Mouse (Mus musculus): ENCODE data around the gene Steap4. TPM values are rescaled to one million over a fixed set of nuclear protein-coding genes. Genes with fewer than 3 reads are reported as not detected.

Steap4 gene
- polyA plus RNA-seq, 1 experiment, result not detected

DNA sequence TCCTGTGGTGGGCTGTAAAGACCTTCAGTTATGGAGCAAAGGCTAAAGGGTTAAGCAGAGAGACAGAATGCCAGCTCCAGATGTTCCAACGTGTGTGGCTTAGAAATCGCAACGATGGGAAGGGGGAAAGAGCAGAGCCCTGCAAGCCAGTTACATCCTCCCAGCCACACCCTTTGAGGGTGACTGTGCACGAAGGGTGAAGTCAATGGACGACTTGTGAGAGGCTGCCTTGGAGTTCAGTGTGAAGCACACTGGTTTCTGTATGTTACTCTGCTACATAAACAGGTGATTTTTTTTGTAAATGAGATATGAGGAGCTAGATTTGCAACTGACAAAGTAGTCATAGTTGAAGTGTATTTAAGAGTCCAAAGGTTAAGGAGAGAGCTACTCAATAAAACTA, 33.5 kb downstream of the Steap4 start:
- Histone ChIP-seq H3K9me3 (replicated peaks; ENCODE audit: control insufficient read depth, insufficient read depth, low read length, poor library complexity, severe bottlenecking) (no peaks in the 10 kb centered on the region), H3K9ac (ENCODE audit: low read depth, poor library complexity, severe bottlenecking) (no peak overlapping the region), H3K27me3 (ENCODE audit: control insufficient read depth, insufficient read depth, low read length, poor library complexity, severe bottlenecking) (no peaks in the 10 kb centered on the region), H3K36me3 (ENCODE audit: control insufficient read depth, insufficient read depth, low read length, poor library complexity, severe bottlenecking) (no peaks in the 10 kb centered on the region), H3K4me1 (ENCODE audit: control insufficient read depth, insufficient read depth, low read length) (no peaks in the 10 kb centered on the region), H3K27ac (ENCODE audit: insufficient read depth, low read length) (no peak overlapping the region), H3K4me3 (ENCODE audit: low read depth, low read length) (no peak overlapping the region)
- no peak for TF ChIP-seq POLR2A (IDR thresholded peaks at IDR 0.05; ENCODE audit: insufficient read depth, low read length)
- no peak for TF ChIP-seq CTCF (IDR thresholded peaks at IDR 0.05; ENCODE audit: low read depth, low read length)
- no peak for TF ChIP-seq EP300 (IDR thresholded peaks at IDR 0.05; ENCODE audit: insufficient read depth, low read depth, low read length)

DNA sequence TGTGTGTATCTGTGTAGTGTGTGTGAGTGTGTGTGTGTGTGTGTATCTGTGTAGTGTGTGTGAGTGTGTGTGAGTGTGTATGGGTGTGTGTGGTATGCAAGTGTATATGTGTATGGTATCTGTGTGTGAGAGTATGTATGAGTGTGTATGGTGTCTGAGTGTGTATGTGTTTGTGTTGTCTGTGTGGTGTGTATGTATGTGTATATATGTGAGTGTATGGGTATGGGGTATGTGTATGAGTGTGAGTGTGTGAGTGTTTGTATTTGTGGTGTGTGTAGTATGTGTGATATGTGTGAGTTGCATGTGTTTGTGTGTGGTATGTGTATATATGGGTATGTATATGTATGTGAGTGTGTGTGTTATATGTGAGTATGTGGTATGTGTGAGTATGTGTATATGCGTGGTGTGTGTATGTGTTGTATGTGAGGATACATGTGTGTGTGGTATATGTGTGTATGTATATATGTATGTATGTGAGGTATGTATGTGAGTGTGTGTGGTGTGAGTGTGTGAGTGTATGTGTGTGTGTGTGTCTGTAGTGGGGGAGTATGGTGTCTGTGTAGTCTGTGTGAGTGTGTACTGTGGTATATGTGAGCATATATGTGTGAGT, 35.1 kb downstream of the Steap4 start:
- no peaks in the 10 kb centered on the region for H3K4me1 ChIP-seq (ENCODE audit: control insufficient read depth, insufficient read depth, low read length)
- no peaks in the 10 kb centered on the region for H3K9me3 ChIP-seq (replicated peaks; ENCODE audit: control insufficient read depth, insufficient read depth, low read length, poor library complexity, severe bottlenecking)
- H3K9ac ChIP-seq (ENCODE audit: low read depth, poor library complexity, severe bottlenecking), result no peak overlapping the region
- H3K27me3 ChIP-seq (ENCODE audit: control insufficient read depth, insufficient read depth, low read length, poor library complexity, severe bottlenecking), result no peaks in the 10 kb centered on the region
- no peaks in the 10 kb centered on the region for H3K36me3 ChIP-seq (ENCODE audit: control insufficient read depth, insufficient read depth, low read length, poor library complexity, severe bottlenecking)
- no peak overlapping the region for H3K27ac ChIP-seq (ENCODE audit: insufficient read depth, low read length)
- no peak overlapping the region for H3K4me3 ChIP-seq (ENCODE audit: low read depth, low read length)
- no peak for TF ChIP-seq EP300 (IDR thresholded peaks at IDR 0.05; ENCODE audit: insufficient read depth, low read depth, low read length)

DNA sequence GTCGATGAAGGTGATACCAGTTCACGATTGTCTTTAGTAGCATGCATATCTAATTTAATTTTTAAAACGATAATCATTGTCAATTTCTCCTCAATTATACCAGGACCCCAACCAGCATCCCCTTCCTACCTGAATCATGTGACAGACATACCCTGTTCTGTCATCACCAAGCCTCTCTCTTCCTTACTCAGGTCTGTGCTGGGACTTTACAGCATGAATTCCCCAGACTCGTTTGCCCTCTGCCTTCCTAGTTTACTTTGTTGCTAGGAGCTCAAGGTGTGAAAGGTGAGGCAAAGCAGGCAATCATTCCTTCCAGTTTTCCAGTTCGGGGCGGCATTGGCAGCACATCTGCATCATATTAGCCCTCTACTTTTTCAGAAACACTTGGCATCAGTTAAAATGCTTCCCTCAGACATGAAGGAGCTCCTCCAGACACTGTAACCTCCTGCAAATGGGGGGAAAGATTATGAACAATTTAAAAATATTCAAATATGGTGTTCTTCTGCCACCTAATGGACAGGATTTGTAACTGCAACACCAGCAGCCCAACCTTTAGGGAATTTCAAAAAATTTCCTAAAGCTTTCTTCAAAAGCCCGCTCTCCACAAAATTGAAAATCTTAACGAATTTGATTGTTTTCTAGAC, 36.3 kb downstream of the Steap4 start:
- TF ChIP-seq POLR2A (IDR thresholded peaks at IDR 0.05; ENCODE audit: insufficient read depth, low read length) (no peak), CTCF (IDR thresholded peaks at IDR 0.05; ENCODE audit: low read depth, low read length) (no peak), EP300 (IDR thresholded peaks at IDR 0.05; ENCODE audit: insufficient read depth, low read depth, low read length) (no peak)
- H3K27me3 ChIP-seq (ENCODE audit: control insufficient read depth, insufficient read depth, low read length, poor library complexity, severe bottlenecking), result no peaks in the 10 kb centered on the region
- H3K4me3 ChIP-seq (ENCODE audit: low read depth, low read length), result no peak overlapping the region
- no peaks in the 10 kb centered on the region for H3K36me3 ChIP-seq (ENCODE audit: control insufficient read depth, insufficient read depth, low read length, poor library complexity, severe bottlenecking)
- H3K9ac ChIP-seq (ENCODE audit: low read depth, poor library complexity, severe bottlenecking), result no peak overlapping the region
- H3K4me1 ChIP-seq (ENCODE audit: control insufficient read depth, insufficient read depth, low read length), result no peaks in the 10 kb centered on the region
- H3K9me3 ChIP-seq (replicated peaks; ENCODE audit: control insufficient read depth, insufficient read depth, low read length, poor library complexity, severe bottlenecking), result no peaks in the 10 kb centered on the region
- H3K27ac ChIP-seq (ENCODE audit: insufficient read depth, low read length), result no peak overlapping the region

DNA sequence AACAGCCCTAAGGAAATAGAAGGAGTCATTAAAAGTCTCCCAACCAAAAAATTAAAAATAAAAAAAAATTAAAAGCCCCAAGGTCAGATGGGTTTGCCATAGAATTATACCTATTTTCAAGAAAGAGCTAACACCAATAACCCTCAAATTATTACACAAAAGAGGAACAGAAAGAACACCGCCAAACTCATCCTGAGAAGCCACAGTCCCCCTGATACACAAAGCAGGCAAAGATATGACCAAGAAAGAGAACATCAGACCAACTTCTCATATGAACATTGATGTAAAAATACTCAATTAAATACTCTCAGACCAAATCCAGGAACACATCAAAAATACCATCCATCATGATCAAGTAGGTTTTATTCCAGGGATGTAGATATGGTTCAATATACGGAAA, 36.8 kb downstream of the Steap4 start:
- TF ChIP-seq CTCF (IDR thresholded peaks at IDR 0.05; ENCODE audit: low read depth, low read length) (no peak), POLR2A (IDR thresholded peaks at IDR 0.05; ENCODE audit: insufficient read depth, low read length) (no peak), EP300 (IDR thresholded peaks at IDR 0.05; ENCODE audit: insufficient read depth, low read depth, low read length) (no peak)
- H3K27ac ChIP-seq (ENCODE audit: insufficient read depth, low read length), result no peak overlapping the region
- no peaks in the 10 kb centered on the region for H3K9me3 ChIP-seq (replicated peaks; ENCODE audit: control insufficient read depth, insufficient read depth, low read length, poor library complexity, severe bottlenecking)
- H3K36me3 ChIP-seq (ENCODE audit: control insufficient read depth, insufficient read depth, low read length, poor library complexity, severe bottlenecking), result no peaks in the 10 kb centered on the region
- H3K4me1 ChIP-seq (ENCODE audit: control insufficient read depth, insufficient read depth, low read length), result no peaks in the 10 kb centered on the region
- no peak overlapping the region for H3K4me3 ChIP-seq (ENCODE audit: low read depth, low read length)
- H3K9ac ChIP-seq (ENCODE audit: low read depth, poor library complexity, severe bottlenecking), result no peak overlapping the region
- H3K27me3 ChIP-seq (ENCODE audit: control insufficient read depth, insufficient read depth, low read length, poor library complexity, severe bottlenecking), result no peaks in the 10 kb centered on the region

DNA sequence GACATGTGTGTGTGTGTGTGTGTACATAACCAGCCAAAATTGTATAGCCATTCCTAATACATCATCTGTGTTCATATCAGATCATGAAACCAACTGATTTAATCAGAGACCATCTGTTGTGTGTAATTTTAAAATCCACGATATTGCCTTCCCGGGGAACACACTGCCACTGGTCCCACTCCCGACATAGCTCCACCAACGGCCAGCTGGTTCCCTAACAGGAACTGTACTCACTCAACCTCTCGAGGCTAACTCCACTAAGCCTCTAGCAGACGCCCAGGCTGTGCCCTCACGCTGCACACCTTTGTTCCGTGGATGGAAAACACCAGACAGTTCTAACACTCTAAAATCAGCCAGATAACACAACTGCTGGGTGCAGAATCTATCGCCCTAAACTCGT, 40.2 kb downstream of the Steap4 start:
- TF ChIP-seq EP300 (IDR thresholded peaks at IDR 0.05; ENCODE audit: insufficient read depth, low read depth, low read length) (no peak), CTCF (IDR thresholded peaks at IDR 0.05; ENCODE audit: low read depth, low read length) (no peak), POLR2A (IDR thresholded peaks at IDR 0.05; ENCODE audit: insufficient read depth, low read length) (no peak)
- H3K36me3 ChIP-seq (ENCODE audit: control insufficient read depth, insufficient read depth, low read length, poor library complexity, severe bottlenecking), result no peaks in the 10 kb centered on the region
- no peak overlapping the region for H3K27ac ChIP-seq (ENCODE audit: insufficient read depth, low read length)
- no peaks in the 10 kb centered on the region for H3K9me3 ChIP-seq (replicated peaks; ENCODE audit: control insufficient read depth, insufficient read depth, low read length, poor library complexity, severe bottlenecking)
- H3K9ac ChIP-seq (ENCODE audit: low read depth, poor library complexity, severe bottlenecking), result no peak overlapping the region
- H3K4me3 ChIP-seq (ENCODE audit: low read depth, low read length), result no peak overlapping the region
- H3K4me1 ChIP-seq (ENCODE audit: control insufficient read depth, insufficient read depth, low read length), result no peaks in the 10 kb centered on the region
- no peaks in the 10 kb centered on the region for H3K27me3 ChIP-seq (ENCODE audit: control insufficient read depth, insufficient read depth, low read length, poor library complexity, severe bottlenecking)

DNA sequence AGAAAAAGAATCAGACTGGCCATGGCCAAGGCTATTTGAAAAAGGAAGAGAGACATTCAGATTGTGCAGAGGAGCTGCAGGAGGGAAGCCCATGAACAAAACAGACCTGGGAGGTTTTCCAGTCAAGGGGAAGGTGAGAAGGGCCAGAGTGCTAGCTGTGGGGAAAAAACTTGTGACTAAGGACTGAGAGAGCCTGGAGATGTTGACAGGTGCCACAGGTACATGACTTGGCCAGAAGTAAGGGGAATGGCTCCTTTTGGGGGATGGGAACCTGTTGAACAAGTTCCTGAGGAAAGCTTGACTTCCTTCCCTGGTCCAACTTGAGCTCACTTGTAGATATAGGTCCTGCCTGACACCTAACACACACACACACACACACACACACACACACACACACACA, 42.6 kb downstream of the Steap4 start:
- H3K9me3 ChIP-seq (replicated peaks; ENCODE audit: control insufficient read depth, insufficient read depth, low read length, poor library complexity, severe bottlenecking), result no peaks in the 10 kb centered on the region
- no peak overlapping the region for H3K4me3 ChIP-seq (ENCODE audit: low read depth, low read length)
- H3K4me1 ChIP-seq (ENCODE audit: control insufficient read depth, insufficient read depth, low read length), result no peaks in the 10 kb centered on the region
- H3K27me3 ChIP-seq (ENCODE audit: control insufficient read depth, insufficient read depth, low read length, poor library complexity, severe bottlenecking), result no peaks in the 10 kb centered on the region
- H3K27ac ChIP-seq (ENCODE audit: insufficient read depth, low read length), result no peak overlapping the region
- no peaks in the 10 kb centered on the region for H3K36me3 ChIP-seq (ENCODE audit: control insufficient read depth, insufficient read depth, low read length, poor library complexity, severe bottlenecking)
- TF ChIP-seq POLR2A (IDR thresholded peaks at IDR 0.05; ENCODE audit: insufficient read depth, low read length) (no peak), CTCF (IDR thresholded peaks at IDR 0.05; ENCODE audit: low read depth, low read length) (no peak), EP300 (IDR thresholded peaks at IDR 0.05; ENCODE audit: insufficient read depth, low read depth, low read length) (no peak)
- H3K9ac ChIP-seq (ENCODE audit: low read depth, poor library complexity, severe bottlenecking), result no peak overlapping the region
